Mouse (Mus musculus): ENCODE data around the gene Chst4. TPM values are rescaled to one million over a fixed set of nuclear protein-coding genes. Genes with fewer than 3 reads are reported as not detected.
"Not testable (repeated sequence)": the region's sequence is repeated elsewhere in the genome, so short reads cannot be mapped to it uniquely, and the experiment has no call there.

Chst4 gene
- polyA plus RNA-seq, 1 experiment from 2014 or later = not detected

DNA sequence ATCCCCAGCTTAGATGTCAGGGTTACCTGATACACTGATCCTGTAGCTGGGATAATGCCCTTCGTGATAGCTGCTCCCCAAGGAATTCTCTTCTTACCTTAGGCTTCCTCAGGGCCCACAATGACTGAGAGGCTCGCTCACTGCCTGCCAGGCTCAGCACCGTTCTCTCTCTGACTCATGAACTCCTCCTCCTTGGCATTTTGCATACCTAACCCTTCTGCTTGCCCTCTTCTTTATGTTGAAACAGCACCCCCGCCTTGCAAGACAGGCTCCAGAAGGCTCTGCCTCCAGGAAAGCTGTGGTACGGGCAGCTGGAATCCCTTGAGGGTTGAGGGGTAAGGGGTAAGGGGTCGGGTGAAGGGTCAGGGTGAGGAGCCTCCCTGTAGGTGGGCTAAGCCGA lies 324 bp downstream of the Chst4 start:
- Histone ChIP-seq H3K4me3 (no peak overlapping the region), H3K4me1 (peaks cover 9% of the 10 kb centered on the region), H3K27me3 (ENCODE audit: poor library complexity, severe bottlenecking) (no peaks in the 10 kb centered on the region), H3K36me3 (replicated peaks) (no peaks in the 10 kb centered on the region), H3K27ac (no peak overlapping the region), H3K9me3 (no peaks in the 10 kb centered on the region)
- 45% methylated on average over 7 of the region's 7 CpGs for WGBS
- no peak for DNase-seq (ENCODE audit: extremely low spot score, low spot score)

DNA sequence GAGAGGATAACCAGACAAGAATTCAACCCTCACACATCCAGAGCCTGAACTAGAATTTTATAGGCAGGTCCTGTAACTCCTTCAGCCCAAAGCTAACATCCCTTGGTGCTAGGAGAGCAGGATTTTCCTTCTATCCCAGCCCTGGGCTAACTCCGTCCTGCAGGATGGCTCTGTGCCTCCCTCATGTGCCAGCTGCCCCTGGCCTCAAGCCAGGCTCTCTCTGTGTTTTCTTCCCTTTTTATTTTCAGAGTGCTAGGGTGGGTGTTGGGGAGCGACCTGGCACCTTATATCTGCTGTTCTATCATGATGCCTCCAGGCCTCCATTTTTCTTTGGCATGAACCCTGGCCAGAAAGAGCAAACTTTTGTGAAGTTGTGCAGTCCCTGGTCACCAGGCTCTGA lies 3.4 kb downstream of the Chst4 start:
- Histone ChIP-seq H3K36me3 (replicated peaks) (no peaks in the 10 kb centered on the region), H3K9me3 (no peaks in the 10 kb centered on the region), H3K27me3 (ENCODE audit: poor library complexity, severe bottlenecking) (no peaks in the 10 kb centered on the region), H3K4me3 (no peak overlapping the region), H3K27ac (no peak overlapping the region), H3K4me1 (peaks cover 15% of the 10 kb centered on the region)
- 87% methylated on average over 2 of the region's 2 CpGs for WGBS
- no peak for DNase-seq (ENCODE audit: extremely low spot score, low spot score)

DNA sequence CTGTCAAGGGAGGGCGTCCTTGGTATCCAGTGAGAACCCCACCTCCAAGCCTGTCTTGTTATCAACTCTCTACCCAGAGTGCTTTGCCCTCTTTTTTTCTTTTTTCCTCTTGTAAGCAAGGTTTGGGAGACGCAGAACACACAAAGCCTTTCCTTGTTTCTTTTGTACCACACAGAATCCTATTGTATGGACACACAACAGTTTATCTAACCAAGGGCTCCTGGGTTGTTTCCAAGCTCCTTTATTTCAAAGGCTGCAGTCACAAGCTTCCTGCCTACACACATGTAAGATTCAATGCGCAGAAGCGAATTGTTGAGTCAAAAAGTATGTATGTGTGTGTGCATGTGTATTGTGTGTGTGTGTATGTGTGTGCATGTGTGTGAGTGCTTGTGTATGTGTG lies 5.2 kb downstream of the Chst4 start:
- Histone ChIP-seq H3K4me1 (peaks cover 13% of the 10 kb centered on the region), H3K27ac (no peak overlapping the region), H3K27me3 (ENCODE audit: poor library complexity, severe bottlenecking) (no peaks in the 10 kb centered on the region), H3K9me3 (no peaks in the 10 kb centered on the region), H3K4me3 (no peak overlapping the region), H3K36me3 (replicated peaks) (no peaks in the 10 kb centered on the region)
- WGBS = 64% methylated on average over 4 of the region's 4 CpGs
- DNase-seq (ENCODE audit: extremely low spot score, low spot score) = no peak

DNA sequence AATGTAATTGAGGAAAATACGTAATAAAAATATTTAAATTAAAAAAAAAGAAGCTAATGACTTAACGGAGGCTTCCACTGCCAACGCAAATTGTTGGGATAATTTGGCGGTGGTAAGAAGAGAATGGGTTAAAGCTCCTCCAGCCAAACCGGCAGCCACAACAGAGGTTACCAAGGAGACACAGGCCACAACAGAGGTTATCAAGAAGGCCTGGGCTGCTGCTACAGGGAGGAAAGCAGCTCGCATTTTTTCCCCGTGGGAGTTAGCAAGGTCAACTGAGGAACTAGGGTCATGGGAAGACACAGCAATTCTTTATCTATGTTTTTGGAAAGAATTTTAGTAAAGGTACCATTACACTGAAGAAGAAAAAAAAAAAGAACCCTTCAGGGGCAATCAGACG lies 5.8 kb downstream of the Chst4 start:
- not testable (repeated sequence) for H3K4me3 ChIP-seq; H3K27ac ChIP-seq; H3K27me3 ChIP-seq (ENCODE audit: poor library complexity, severe bottlenecking); H3K36me3 ChIP-seq (replicated peaks); H3K9me3 ChIP-seq
- peak; percentile 18 for DNase-seq (ENCODE audit: extremely low spot score, low spot score)
- 36% methylated on average over 8 of the region's 8 CpGs for WGBS
- peaks cover 10% of the 10 kb centered on the region for H3K4me1 ChIP-seq

DNA sequence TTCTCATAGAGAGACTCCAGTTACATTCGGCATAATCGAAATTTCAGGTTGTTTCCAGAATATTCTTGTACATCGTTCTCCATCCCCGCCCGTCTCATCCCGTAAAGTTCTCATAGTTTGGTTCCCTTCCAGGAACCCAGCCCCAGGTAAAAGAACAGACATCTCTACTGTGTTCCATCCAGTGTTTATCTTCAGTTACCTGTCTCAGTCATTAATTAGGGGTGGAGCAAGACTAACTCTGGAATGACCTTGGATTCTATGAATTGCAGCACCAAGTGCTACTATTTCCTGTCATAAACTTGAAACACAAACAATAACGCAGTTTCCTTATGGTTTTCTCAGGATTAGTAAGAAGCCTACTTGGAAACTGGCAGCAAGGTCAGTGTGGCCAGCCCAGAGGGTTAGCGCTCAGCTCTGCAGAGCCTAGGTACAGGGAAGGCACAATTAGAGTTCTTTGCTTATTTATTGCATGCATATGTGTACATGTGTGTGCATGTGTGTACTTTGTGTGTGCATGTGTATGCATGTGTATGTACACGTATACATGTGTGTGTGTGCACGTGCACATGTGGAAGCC lies 16.7 kb downstream of the Chst4 start:
- no peaks in the 10 kb centered on the region for H3K9me3 ChIP-seq
- H3K4me3 ChIP-seq = no peak overlapping the region
- WGBS = 96% methylated on average over 10 of the region's 10 CpGs
- no peaks in the 10 kb centered on the region for H3K27me3 ChIP-seq (ENCODE audit: poor library complexity, severe bottlenecking)
- H3K36me3 ChIP-seq (replicated peaks) = no peaks in the 10 kb centered on the region
- H3K4me1 ChIP-seq = no peaks in the 10 kb centered on the region
- no peak for DNase-seq (ENCODE audit: extremely low spot score, low spot score)
- no peak overlapping the region for H3K27ac ChIP-seq

DNA sequence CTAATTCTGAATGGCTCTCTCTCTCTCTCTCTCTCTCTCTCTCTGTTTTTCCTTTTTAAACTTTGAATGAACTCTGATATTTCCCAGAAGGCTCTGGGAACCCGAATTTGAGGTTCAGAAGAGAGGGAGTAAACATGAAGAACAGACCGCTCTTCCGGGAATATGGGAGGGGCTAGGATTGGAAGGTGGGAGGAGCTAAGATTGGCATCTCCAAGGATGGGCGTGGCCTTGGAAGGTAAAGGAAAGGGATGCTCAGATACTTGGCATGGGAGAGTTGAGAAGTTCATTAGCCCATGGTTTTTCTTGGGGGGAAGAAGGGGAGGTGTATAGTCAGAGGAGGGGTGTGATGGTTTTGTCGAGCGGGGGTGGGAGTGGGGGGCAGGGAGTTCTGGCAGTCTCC lies 17.5 kb downstream of the Chst4 start:
- 68% methylated on average over 6 of the region's 6 CpGs for WGBS
- DNase-seq (ENCODE audit: extremely low spot score, low spot score) = no peak
- H3K36me3 ChIP-seq (replicated peaks) = no peaks in the 10 kb centered on the region
- no peak overlapping the region for H3K27ac ChIP-seq
- H3K27me3 ChIP-seq (ENCODE audit: poor library complexity, severe bottlenecking) = no peaks in the 10 kb centered on the region
- no peaks in the 10 kb centered on the region for H3K4me1 ChIP-seq
- H3K4me3 ChIP-seq = no peak overlapping the region
- H3K9me3 ChIP-seq = no peaks in the 10 kb centered on the region

DNA sequence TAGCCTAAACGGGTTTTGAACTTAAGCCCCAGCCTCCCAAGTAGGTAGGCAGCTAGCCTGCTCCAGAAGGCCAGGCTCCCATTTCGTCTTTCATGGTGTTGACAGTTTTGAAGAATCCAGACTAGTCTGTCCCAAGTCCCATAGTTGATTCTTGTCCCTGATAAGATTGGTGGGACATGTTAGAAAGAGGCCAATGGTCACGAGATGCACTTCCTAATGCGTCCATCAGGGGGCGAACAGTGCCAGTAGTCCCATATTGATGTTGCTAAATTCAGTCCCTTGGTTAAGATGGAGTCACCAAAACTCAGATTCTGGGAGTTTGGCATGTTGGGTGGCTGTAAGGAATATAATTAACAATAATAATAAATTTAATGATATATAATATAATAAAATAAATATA lies 28.7 kb downstream of the Chst4 start:
- WGBS = 36% methylated on average over 5 of the region's 5 CpGs
- no peaks in the 10 kb centered on the region for H3K27me3 ChIP-seq (ENCODE audit: poor library complexity, severe bottlenecking)
- no peak overlapping the region for H3K27ac ChIP-seq
- peaks cover 12% of the 10 kb centered on the region for H3K4me1 ChIP-seq
- H3K4me3 ChIP-seq = no peak overlapping the region
- no peaks in the 10 kb centered on the region for H3K36me3 ChIP-seq (replicated peaks)
- DNase-seq (ENCODE audit: extremely low spot score, low spot score) = peak; percentile 50
- no peaks in the 10 kb centered on the region for H3K9me3 ChIP-seq

DNA sequence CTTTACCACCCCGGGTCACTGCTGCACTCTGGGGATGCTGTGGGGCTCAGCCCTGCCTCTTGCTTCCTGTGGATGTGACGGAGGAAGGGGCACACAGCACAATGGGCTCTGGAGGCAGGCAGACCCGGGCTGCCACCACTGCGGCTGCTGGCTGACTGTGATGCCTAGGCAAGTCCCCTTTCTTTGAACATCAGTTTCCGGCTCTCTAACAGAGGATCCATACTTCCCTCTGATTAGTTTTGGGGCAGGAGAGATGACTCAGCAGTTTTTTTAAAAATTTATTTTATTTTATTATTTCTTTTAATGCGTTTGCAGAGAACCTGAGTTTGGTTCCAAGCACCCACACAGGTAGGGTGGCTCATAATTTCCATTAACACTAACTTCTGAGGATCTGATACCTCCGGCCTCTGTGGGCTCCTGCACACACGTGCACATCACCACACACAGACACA lies 30.5 kb downstream of the Chst4 start:
- Histone ChIP-seq H3K4me3 (no peak overlapping the region), H3K27me3 (ENCODE audit: poor library complexity, severe bottlenecking) (no peaks in the 10 kb centered on the region), H3K9me3 (no peaks in the 10 kb centered on the region), H3K36me3 (replicated peaks) (no peaks in the 10 kb centered on the region), H3K27ac (no peak overlapping the region), H3K4me1 (peaks cover 12% of the 10 kb centered on the region)
- no peak for DNase-seq (ENCODE audit: extremely low spot score, low spot score)
- 72% methylated on average over 8 of the region's 8 CpGs for WGBS

DNA sequence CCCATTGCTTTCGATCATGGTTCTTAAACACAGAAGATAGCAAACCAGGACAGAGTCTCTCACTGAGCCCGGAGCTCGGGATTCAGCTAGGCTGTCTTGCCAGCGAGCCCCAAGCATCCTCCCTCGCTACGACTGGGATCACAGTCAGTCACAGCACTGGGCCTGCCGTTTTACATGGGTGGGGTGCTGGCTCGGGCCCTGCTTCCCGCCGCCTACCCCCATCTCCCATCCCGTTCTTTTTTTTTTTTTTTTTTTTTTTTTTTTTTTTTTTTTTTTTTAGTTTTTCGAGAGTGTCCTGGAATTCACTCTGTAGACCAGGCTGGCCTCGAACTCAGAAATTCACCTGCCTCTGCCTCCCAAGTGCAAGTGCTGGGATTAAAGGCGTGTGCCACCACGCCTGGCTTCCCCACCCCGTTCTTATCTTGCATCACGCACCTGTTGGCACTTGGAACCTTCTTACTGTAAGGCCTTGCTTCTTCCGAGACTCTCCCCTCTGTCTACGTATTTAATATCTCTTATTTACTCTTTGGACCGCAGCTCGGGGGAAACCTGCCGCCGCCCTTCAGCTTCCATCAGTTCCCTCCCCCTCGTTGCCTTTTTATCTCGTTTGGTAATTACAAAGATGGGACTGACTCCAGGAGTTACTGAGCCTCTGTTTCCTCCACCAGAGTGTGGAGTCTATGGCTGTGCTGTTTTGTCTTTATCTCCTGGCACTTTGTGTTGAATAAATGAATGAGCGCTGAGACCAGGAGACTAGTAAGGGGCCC lies 31.1 kb downstream of the Chst4 start:
- WGBS = 91% methylated on average over 26 of the region's 26 CpGs
- H3K36me3 ChIP-seq (replicated peaks) = no peaks in the 10 kb centered on the region
- no peak for DNase-seq (ENCODE audit: extremely low spot score, low spot score)

DNA sequence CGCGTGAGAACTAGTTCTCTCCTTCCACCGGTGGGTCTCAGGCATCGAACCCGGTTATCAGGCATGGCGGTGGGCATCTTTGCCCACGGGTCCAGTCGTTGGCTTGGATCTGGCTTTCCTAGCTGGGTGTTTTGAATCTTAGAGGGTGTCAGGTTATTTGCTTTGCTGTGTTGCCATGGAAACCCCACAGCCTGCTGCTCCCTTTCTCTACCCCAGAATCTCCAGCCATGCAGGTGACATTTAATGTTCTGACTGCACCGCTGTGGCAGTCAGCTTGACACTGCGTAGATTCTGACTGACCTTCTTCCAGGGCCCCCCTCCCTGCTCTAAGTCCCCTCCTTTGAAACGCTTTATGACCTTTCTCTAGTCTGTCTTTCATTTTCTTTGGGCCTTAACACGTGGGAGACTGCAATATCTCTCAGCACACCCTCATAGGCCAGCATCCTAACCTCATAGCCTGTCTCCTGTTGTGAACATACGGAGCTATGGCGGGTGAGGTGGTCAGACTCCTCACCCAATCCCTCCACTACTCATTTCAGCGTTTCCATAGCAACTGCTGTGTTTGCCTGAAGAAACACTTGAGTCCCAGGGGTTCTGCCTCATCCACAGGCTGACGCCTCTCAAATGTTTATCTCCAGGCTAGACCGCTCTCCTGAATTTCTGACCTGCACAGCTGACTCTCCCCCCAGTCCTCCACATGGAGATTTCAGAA lies 33.1 kb downstream of the Chst4 start:
- H3K4me1 ChIP-seq = peaks cover 12% of the 10 kb centered on the region
- no peak overlapping the region for H3K27ac ChIP-seq
- H3K27me3 ChIP-seq (ENCODE audit: poor library complexity, severe bottlenecking) = no peaks in the 10 kb centered on the region
- no peaks in the 10 kb centered on the region for H3K9me3 ChIP-seq
- H3K4me3 ChIP-seq = no peak overlapping the region
- 70% methylated on average over 17 of the region's 17 CpGs for WGBS
- no peak for DNase-seq (ENCODE audit: extremely low spot score, low spot score)
- H3K36me3 ChIP-seq (replicated peaks) = no peaks in the 10 kb centered on the region

More for the DNA sequence above, 31.1 kb downstream of the Chst4 start:
- Histone ChIP-seq H3K27ac (no peak overlapping the region), H3K27me3 (ENCODE audit: poor library complexity, severe bottlenecking) (no peaks in the 10 kb centered on the region), H3K4me1 (peaks cover 12% of the 10 kb centered on the region), H3K4me3 (no peak overlapping the region), H3K9me3 (no peaks in the 10 kb centered on the region)

DNA sequence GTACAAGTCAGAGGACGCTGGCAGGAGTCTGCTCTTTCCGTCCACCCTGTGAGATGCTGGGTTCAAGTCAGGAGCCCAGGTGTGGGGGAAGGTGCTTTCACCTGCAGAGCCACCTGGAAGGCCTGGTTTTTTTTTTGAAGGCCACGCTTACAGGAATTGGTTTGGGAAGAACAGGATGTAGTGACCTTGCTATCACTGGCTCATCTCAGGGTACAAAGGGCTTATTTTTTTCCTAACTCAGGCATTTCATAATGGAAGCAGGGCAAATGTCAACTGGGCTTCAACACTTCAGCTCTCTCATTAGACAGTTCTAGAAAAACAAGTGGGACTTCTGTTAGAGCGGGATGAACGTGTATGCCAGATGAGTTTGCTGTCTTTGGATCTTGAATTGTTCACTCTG lies 35.2 kb downstream of the Chst4 start:
- Histone ChIP-seq H3K27ac (no peak overlapping the region), H3K36me3 (replicated peaks) (no peaks in the 10 kb centered on the region), H3K9me3 (no peaks in the 10 kb centered on the region), H3K4me3 (no peak overlapping the region), H3K27me3 (ENCODE audit: poor library complexity, severe bottlenecking) (no peaks in the 10 kb centered on the region), H3K4me1 (peaks cover 12% of the 10 kb centered on the region)
- no peak for DNase-seq (ENCODE audit: extremely low spot score, low spot score)
- WGBS = 85% methylated on average over 5 of the region's 5 CpGs

DNA sequence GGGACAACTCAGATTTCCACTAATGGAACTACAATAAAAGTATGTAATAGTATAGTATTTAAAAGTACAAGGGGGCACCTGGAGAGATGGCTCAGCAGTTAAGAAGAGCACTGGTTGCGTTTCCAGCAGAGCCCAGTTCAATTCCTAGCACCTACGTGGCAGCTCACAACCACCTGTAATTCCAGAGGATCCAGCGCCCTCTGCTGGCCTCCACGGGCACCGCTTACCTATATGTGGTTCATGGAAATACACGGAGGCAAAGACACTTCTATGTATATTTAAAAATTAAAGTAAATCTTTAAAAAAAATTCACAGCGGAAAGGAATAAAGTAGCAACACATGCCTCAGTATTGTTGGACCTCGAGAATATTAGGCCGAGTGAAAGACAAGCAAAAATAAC lies 36.6 kb downstream of the Chst4 start:
- DNase-seq (ENCODE audit: extremely low spot score, low spot score) = no peak
- peaks cover 9% of the 10 kb centered on the region for H3K4me1 ChIP-seq
- H3K27me3 ChIP-seq (ENCODE audit: poor library complexity, severe bottlenecking) = no peaks in the 10 kb centered on the region
- no peak overlapping the region for H3K4me3 ChIP-seq
- H3K9me3 ChIP-seq = no peaks in the 10 kb centered on the region
- 35% methylated on average over 9 of the region's 9 CpGs for WGBS
- no peak overlapping the region for H3K27ac ChIP-seq
- no peaks in the 10 kb centered on the region for H3K36me3 ChIP-seq (replicated peaks)

DNA sequence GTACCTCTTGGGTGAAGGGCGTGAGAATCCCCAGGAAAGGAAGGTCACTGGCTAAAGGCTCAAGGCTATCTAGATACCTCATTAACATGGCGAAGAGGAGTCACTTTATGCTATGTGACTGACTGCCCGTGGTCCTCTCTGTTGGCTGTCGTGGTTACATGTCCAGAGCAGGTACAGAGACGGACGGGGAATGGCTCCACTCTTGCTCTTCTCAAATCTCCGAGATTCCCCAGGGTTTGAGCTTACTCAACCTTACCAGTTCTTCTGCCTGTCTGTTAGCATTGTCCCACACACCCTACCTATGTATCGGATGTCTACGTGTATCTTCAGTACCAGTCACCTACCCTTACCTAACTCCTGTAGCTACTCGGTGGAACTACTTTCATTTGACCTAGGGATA lies 39.6 kb downstream of the Chst4 start:
- WGBS = 87% methylated on average over 10 of the region's 10 CpGs
- Histone ChIP-seq H3K9me3 (no peaks in the 10 kb centered on the region), H3K27ac (no peak overlapping the region), H3K4me3 (no peak overlapping the region), H3K27me3 (ENCODE audit: poor library complexity, severe bottlenecking) (no peaks in the 10 kb centered on the region), H3K36me3 (replicated peaks) (no peaks in the 10 kb centered on the region), H3K4me1 (no peaks in the 10 kb centered on the region)
- DNase-seq (ENCODE audit: extremely low spot score, low spot score) = no peak
